Mouse (Mus musculus) cerebellum, adult 18-20 months (tissue): Measurements from ENCODE around the gene Gfod1.

ENCODE experiments used
- DNase-seq, 2 experiments: peaks; one replicate each; pipeline ENCODE4 v3.0.0; 2021

Gene Gfod1

GRCm38 (mm10) chr13:43228141-43228540 lies 75.8 kb downstream of the Gfod1 start:
- no peak for DNase-seq

GRCm38 (mm10) chr13:43226041-43226440 lies 77.9 kb downstream of the Gfod1 start:
- DNase-seq: no peak

GRCm38 (mm10) chr13:43225161-43225560 lies 78.8 kb downstream of the Gfod1 start:
- no peak for DNase-seq

- no peak for DNase-seq
These were observed 81.9 kb downstream of the Gfod1 start for GRCm38 (mm10) chr13:43222084-43222483.

- DNase-seq: no peak
These were observed 82.7 kb downstream of the Gfod1 start for GRCm38 (mm10) chr13:43221290-43221689.

- DNase-seq: peak in 1 of 2 experiments; percentile 54
These were observed 83.3 kb downstream of the Gfod1 start for GRCm38 (mm10) chr13:43220635-43221034.

GRCm38 (mm10) chr13:43218764-43219163 lies 85.2 kb downstream of the Gfod1 start:
- DNase-seq: no peak

- DNase-seq: no peak
These were observed 85.7 kb downstream of the Gfod1 start for GRCm38 (mm10) chr13:43218284-43218683.

- no peak for DNase-seq
These were observed 86.3 kb downstream of the Gfod1 start for GRCm38 (mm10) chr13:43217686-43218085.

GRCm38 (mm10) chr13:43217059-43217458 lies 86.9 kb downstream of the Gfod1 start:
- DNase-seq: no peak

GRCm38 (mm10) chr13:43215994-43216706 lies 87.8 kb downstream of the Gfod1 start:
- DNase-seq: no peak

- DNase-seq: no peak
These were observed 88.6 kb downstream of the Gfod1 start for GRCm38 (mm10) chr13:43215144-43215993.

GRCm38 (mm10) chr13:43212338-43212737 lies 91.6 kb downstream of the Gfod1 start:
- peak in 1 of 2 experiments; percentile 60 for DNase-seq

- no peak for DNase-seq
These were observed 93.0 kb downstream of the Gfod1 start for GRCm38 (mm10) chr13:43210956-43211355.

- DNase-seq: no peak
These were observed 94.4 kb downstream of the Gfod1 start for GRCm38 (mm10) chr13:43209560-43209959.

- peak in 1 of 2 experiments; percentile 34 for DNase-seq
These were observed 95.0 kb downstream of the Gfod1 start for GRCm38 (mm10) chr13:43208914-43209439.

GRCm38 (mm10) chr13:43206118-43206683 lies 97.8 kb downstream of the Gfod1 start:
- DNase-seq: peak in 1 of 2 experiments; percentile 48

- peak; percentile 66 to 70 for DNase-seq
These were observed 100.3 kb downstream of the Gfod1 start for GRCm38 (mm10) chr13:43203641-43204040.

- no peak for DNase-seq
These were observed 100.7 kb downstream of the Gfod1 start for GRCm38 (mm10) chr13:43203234-43203633.

GRCm38 (mm10) chr13:43202351-43202750 lies 101.6 kb downstream of the Gfod1 start:
- no peak for DNase-seq

GRCm38 (mm10) chr13:43201033-43201432 lies 102.9 kb downstream of the Gfod1 start:
- peak; percentile 60 to 75 for DNase-seq

GRCm38 (mm10) chr13:43200473-43200872 lies 103.5 kb downstream of the Gfod1 start:
- no peak for DNase-seq

- DNase-seq: peak; percentile 61 to 69
These were observed 104.2 kb downstream of the Gfod1 start for GRCm38 (mm10) chr13:43199749-43200148.
